Mouse (Mus musculus) heart, adult 2 months (tissue): ENCODE data around the gene Plscr4.

Experiments
- CTCF ChIP-seq: fragments of 200-600 bp; IDR thresholded peaks from 2 replicates; pipeline ENCODE4 v1.8.1; 2022; ENCODE audit warnings: antibody characterized with exemption, mild to moderate bottlenecking, moderate library complexity
- EP300 ChIP-seq: fragments of 200-500 bp; IDR thresholded peaks from 2 replicates; pipeline ENCODE4 v1.6.1; 2011; ENCODE audit warnings: low read depth, low read length, control low read depth; ENCODE audit not compliant: insufficient read depth

DNA sequence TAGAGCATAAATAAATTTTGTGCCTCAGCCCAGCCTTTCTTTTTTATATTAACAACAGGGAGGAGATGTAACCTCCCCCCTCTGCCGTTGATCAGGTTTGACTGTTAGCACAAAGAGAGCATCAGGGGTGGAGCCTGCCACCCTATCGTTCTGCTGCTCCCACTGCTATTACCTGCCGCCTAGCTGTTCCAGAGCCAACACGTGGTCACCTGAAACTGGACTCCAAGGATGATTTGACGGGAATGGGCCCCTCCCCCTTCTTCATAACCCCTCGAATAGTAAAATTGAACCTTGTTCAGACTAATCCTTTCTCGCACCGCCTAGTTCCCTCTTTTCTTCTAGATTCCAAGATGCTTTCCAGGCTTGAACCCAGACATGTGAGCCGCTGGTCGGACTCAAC lies 63.6 kb downstream of the Plscr4 start:
- TF ChIP-seq CTCF (no peak), EP300 (no peak)
